Mouse (Mus musculus) forebrain, embryonic 10.5 days (tissue): ENCODE data around the gene Flrt1. TPM values are rescaled to one million over a fixed set of nuclear protein-coding genes. Genes with fewer than 3 reads are reported as not detected.
A peak's percentile ranks its signal among the peaks of the same experiment; 100 is the strongest.

ENCODE experiments used
- DNase-seq: peaks from one replicate; pipeline ENCODE4 v3.0.0-alpha.2; 2017; ENCODE audit warnings: low spot score; ENCODE audit errors: extremely low spot score
- H3K27ac ChIP-seq: fragments of 300-500 bp; sonication (generic); 2 replicates; pipeline ENCODE4 v1.5.1; 2016; ENCODE audit warnings: mild to moderate bottlenecking
- H3K27me3 ChIP-seq: fragments of 300-500 bp; sonication (generic); 2 replicates; pipeline ENCODE4 v1.6.1; 2016; ENCODE audit warnings: mild to moderate bottlenecking; ENCODE audit not compliant: poor library complexity, severe bottlenecking
- H3K36me3 ChIP-seq: fragments of 300-500 bp; sonication (generic); replicated peaks from 2 replicates; pipeline ENCODE4 v1.6.1; 2016; ENCODE audit warnings: mild to moderate bottlenecking, moderate library complexity
- H3K4me1 ChIP-seq: fragments of 300-500 bp; sonication (generic); 2 replicates; pipeline ENCODE4 v1.6.1; 2016
- H3K4me3 ChIP-seq: fragments of 300-500 bp; sonication (generic); 2 replicates; pipeline ENCODE4 v1.5.1; 2016; ENCODE audit warnings: mild to moderate bottlenecking, moderate library complexity
- H3K9me3 ChIP-seq: fragments of 300-500 bp; sonication (generic); 2 replicates; pipeline ENCODE4 v1.6.1; 2016; ENCODE audit warnings: mild to moderate bottlenecking, moderate library complexity
- WGBS: fragments of 180-500 bp; shearing (Covaris S2); methylation state at CpG from one replicate; pipeline ENCODE4 v1.1.7; 2016; 5-methylcytosine and 5-hydroxymethylcytosine counted together
- polyA plus RNA-seq: library from polyadenylated mRNA; unstranded; fragments of >200 nt; fragmentation: Nextera tagmentation; extraction: Ambion mirVana; gene quantifications from 2 replicates; pipeline ENCODE4 v1.2.1, GENCODE M21; 2016

Gene Flrt1
- polyA plus RNA-seq, 1 experiment from 2014 or later: 4.8 TPM

GRCm38 (mm10) chr19:7069781-7070763 lies 35.5 kb downstream of the Flrt1 start:
- H3K27me3 ChIP-seq: peaks cover 88% of the 10 kb centered on the region

GRCm38 (mm10) chr19:7068661-7069531 lies 36.6 kb downstream of the Flrt1 start:
- H3K27me3 ChIP-seq: peaks cover 83% of the 10 kb centered on the region
- peak overlapping the region; percentile 15; the same call in 1 of the 2 replicates for H3K4me3 ChIP-seq
- H3K4me1 ChIP-seq: peaks cover 94% of the 10 kb centered on the region
- DNase-seq: peak; percentile 37
- H3K27ac ChIP-seq: peak overlapping the region; percentile 83
- whole genome bisulfite sequencing: 39% methylated on average over 11 of the region's 11 CpGs
- no peaks in the 10 kb centered on the region for H3K9me3 ChIP-seq
- H3K36me3 ChIP-seq: no peaks in the 10 kb centered on the region

More at GRCm38 (mm10) chr19:7069781-7070763, 35.5 kb downstream of the Flrt1 start:
- H3K4me3 ChIP-seq: peak overlapping the region; percentile 37
- no peaks in the 10 kb centered on the region for H3K9me3 ChIP-seq
- H3K4me1 ChIP-seq: peaks cover 94% of the 10 kb centered on the region
- no peaks in the 10 kb centered on the region for H3K36me3 ChIP-seq
- DNase-seq: peak; percentile 76
- H3K27ac ChIP-seq: peak overlapping the region; percentile 83
- WGBS: 2% methylated on average over 32 of the region's 35 CpGs

- 6% methylated on average over 14 of the region's 14 CpGs for WGBS
- Histone ChIP-seq H3K27ac (peak overlapping the region; percentile 83), H3K4me1 (peaks cover 86% of the 10 kb centered on the region), H3K36me3 (no peaks in the 10 kb centered on the region), H3K4me3 (peak overlapping the region; percentile 15; the same call in 1 of the 2 replicates), H3K9me3 (no peaks in the 10 kb centered on the region), H3K27me3 (peaks cover 75% of the 10 kb centered on the region)
- DNase-seq: peak; percentile 85
Observed at GRCm38 (mm10) chr19:7068136-7068535, 37.4 kb downstream of the Flrt1 start.

GRCm38 (mm10) chr19:7067344-7068050 lies 38.0 kb downstream of the Flrt1 start:
- H3K4me3 ChIP-seq: peak overlapping the region; percentile 15; the same call in 1 of the 2 replicates
- H3K27me3 ChIP-seq: peaks cover 69% of the 10 kb centered on the region
- no peaks in the 10 kb centered on the region for H3K36me3 ChIP-seq
- H3K27ac ChIP-seq: peak overlapping the region; percentile 83
- peaks cover 80% of the 10 kb centered on the region for H3K4me1 ChIP-seq
- H3K9me3 ChIP-seq: no peaks in the 10 kb centered on the region
- WGBS: 57% methylated on average over 20 of the region's 20 CpGs
- no peak for DNase-seq

GRCm38 (mm10) chr19:7066828-7067342 lies 38.6 kb downstream of the Flrt1 start:
- WGBS: 56% methylated on average over 7 of the region's 8 CpGs
- peak overlapping the region; percentile 83 for H3K27ac ChIP-seq
- peaks cover 74% of the 10 kb centered on the region for H3K4me1 ChIP-seq
- peaks cover 63% of the 10 kb centered on the region for H3K27me3 ChIP-seq
- no peaks in the 10 kb centered on the region for H3K36me3 ChIP-seq
- H3K4me3 ChIP-seq: peak overlapping the region; percentile 22; the same call in 1 of the 2 replicates
- no peaks in the 10 kb centered on the region for H3K9me3 ChIP-seq
- DNase-seq: no peak

GRCm38 (mm10) chr19:7066034-7066827 lies 39.3 kb downstream of the Flrt1 start:
- no peaks in the 10 kb centered on the region for H3K36me3 ChIP-seq
- H3K4me3 ChIP-seq: peak overlapping the region; percentile 22
- H3K27me3 ChIP-seq: peaks cover 62% of the 10 kb centered on the region
- peaks cover 67% of the 10 kb centered on the region for H3K4me1 ChIP-seq
- peak; percentile 45 for DNase-seq
- H3K27ac ChIP-seq: peak overlapping the region; percentile 83
- H3K9me3 ChIP-seq: no peaks in the 10 kb centered on the region
- 43% methylated on average over 15 of the region's 15 CpGs for WGBS

GRCm38 (mm10) chr19:7064571-7064970 lies 41.0 kb downstream of the Flrt1 start:
- Histone ChIP-seq H3K9me3 (no peaks in the 10 kb centered on the region), H3K27ac (peak overlapping the region; percentile 22; the same call in 1 of the 2 replicates), H3K27me3 (peaks cover 65% of the 10 kb centered on the region), H3K4me1 (peaks cover 50% of the 10 kb centered on the region), H3K36me3 (no peaks in the 10 kb centered on the region), H3K4me3 (no peak overlapping the region)
- peak; percentile 88 for DNase-seq
- WGBS: 4% methylated on average over 3 of the region's 3 CpGs

- Histone ChIP-seq H3K4me1 (peaks cover 44% of the 10 kb centered on the region), H3K27ac (no peak overlapping the region), H3K4me3 (no peak overlapping the region), H3K9me3 (no peaks in the 10 kb centered on the region), H3K36me3 (no peaks in the 10 kb centered on the region), H3K27me3 (peaks cover 67% of the 10 kb centered on the region)
- WGBS: 96% methylated on average over 8 of the region's 8 CpGs
- DNase-seq: no peak
Observed at GRCm38 (mm10) chr19:7062916-7063315, 42.6 kb downstream of the Flrt1 start.

- H3K9me3 ChIP-seq: no peaks in the 10 kb centered on the region
- H3K4me3 ChIP-seq: no peak overlapping the region
- H3K27ac ChIP-seq: no peak overlapping the region
- H3K4me1 ChIP-seq: peaks cover 44% of the 10 kb centered on the region
- H3K27me3 ChIP-seq: peaks cover 64% of the 10 kb centered on the region
- no peaks in the 10 kb centered on the region for H3K36me3 ChIP-seq
- no peak for DNase-seq
- WGBS: 90% methylated on average over 5 of the region's 5 CpGs
Observed at GRCm38 (mm10) chr19:7062110-7062509, 43.4 kb downstream of the Flrt1 start.

GRCm38 (mm10) chr19:7058541-7058940 lies 47.0 kb downstream of the Flrt1 start:
- Histone ChIP-seq H3K36me3 (no peaks in the 10 kb centered on the region), H3K4me1 (peaks cover 34% of the 10 kb centered on the region), H3K27ac (0 out of 2 replicates have a peak overlapping the region, but pooled peaks have one; percentile 54), H3K27me3 (peaks cover 65% of the 10 kb centered on the region), H3K9me3 (no peaks in the 10 kb centered on the region), H3K4me3 (peak overlapping the region; percentile 87)
- DNase-seq: no peak
- WGBS: 48% methylated on average over 6 of the region's 6 CpGs

GRCm38 (mm10) chr19:7057722-7058207 lies 47.8 kb downstream of the Flrt1 start:
- no peaks in the 10 kb centered on the region for H3K36me3 ChIP-seq
- peaks cover 65% of the 10 kb centered on the region for H3K27me3 ChIP-seq
- peak; percentile 92 for DNase-seq
- H3K9me3 ChIP-seq: no peaks in the 10 kb centered on the region
- H3K27ac ChIP-seq: peak overlapping the region; percentile 82
- H3K4me1 ChIP-seq: peaks cover 34% of the 10 kb centered on the region
- WGBS: under 1% methylated on average over 15 of the region's 15 CpGs
- peak overlapping the region; percentile 87 for H3K4me3 ChIP-seq
